Mouse (Mus musculus): ENCODE results near the gene Lef1. TPM values are rescaled to one million over a fixed set of nuclear protein-coding genes. Genes with fewer than 3 reads are reported as not detected.

The Lef1 gene
- polyA plus RNA-seq (2015; fragmentation: Nextera tagmentation; extraction: Ambion mirVana) = 24.8 and 27.6 TPM in 2 replicates

- H3K4me1 ChIP-seq = peaks cover 62% of the 10 kb centered on the region
- no peaks in the 10 kb centered on the region for H3K9me3 ChIP-seq (replicated peaks)
- peak within 1 kb of the TSS; percentile 73 for H3K9ac ChIP-seq
- H3K36me3 ChIP-seq (ENCODE audit: poor library complexity, severe bottlenecking) = no peaks in the 10 kb centered on the region
- peak within 1 kb of the TSS; percentile 74 for H3K4me2 ChIP-seq
- WGBS = under 1% methylated on average over 63 of the region's 69 CpGs
- H3K27ac ChIP-seq = peak within 1 kb of the TSS; percentile 76
- peaks cover 43% of the 10 kb centered on the region for H3K27me3 ChIP-seq
- ATAC-seq = peak; percentile 41
- H3K4me3 ChIP-seq = peak within 1 kb of the TSS; percentile 51
Measured at GRCm38 (mm10) chr3:131110191-131111150, at the start of gene Lef1. TSS of gene Lef1 (plus strand) at chr3:131110471.

- no peaks in the 10 kb centered on the region for H3K36me3 ChIP-seq (ENCODE audit: poor library complexity, severe bottlenecking)
- H3K4me1 ChIP-seq = peaks cover 5% of the 10 kb centered on the region
- H3K9me3 ChIP-seq (replicated peaks) = no peaks in the 10 kb centered on the region; the same call in 1 of the 2 replicates
- H3K27ac ChIP-seq = no peak overlapping the region
- H3K9ac ChIP-seq = no peak overlapping the region
- H3K4me3 ChIP-seq = no peak overlapping the region
- ATAC-seq = no peak
- H3K27me3 ChIP-seq = no peaks in the 10 kb centered on the region
- H3K4me2 ChIP-seq = no peak overlapping the region
- WGBS = 80% methylated on average over 9 of the region's 9 CpGs
Measured at GRCm38 (mm10) chr3:131065001-131065400, 45.3 kb upstream of the Lef1 start.

- no peaks in the 10 kb centered on the region for H3K36me3 ChIP-seq (ENCODE audit: poor library complexity, severe bottlenecking)
Measured at GRCm38 (mm10) chr3:131066171-131066570, 44.1 kb upstream of the Lef1 start.

GRCm38 (mm10) chr3:131068000-131068399 lies 42.3 kb upstream of the Lef1 start:
- Histone ChIP-seq H3K27me3 (no peaks in the 10 kb centered on the region), H3K4me2 (no peak overlapping the region), H3K9me3 (replicated peaks) (no peaks in the 10 kb centered on the region; the same call in 1 of the 2 replicates), H3K4me3 (no peak overlapping the region), H3K9ac (no peak overlapping the region), H3K27ac (no peak overlapping the region), H3K36me3 (ENCODE audit: poor library complexity, severe bottlenecking) (no peaks in the 10 kb centered on the region), H3K4me1 (peaks cover 18% of the 10 kb centered on the region)
- WGBS = 89% methylated on average over 5 of the region's 5 CpGs
- ATAC-seq = no peak

More at GRCm38 (mm10) chr3:131066171-131066570, 44.1 kb upstream of the Lef1 start:
- no peak overlapping the region for H3K27ac ChIP-seq
- H3K4me1 ChIP-seq = peaks cover 10% of the 10 kb centered on the region
- peak overlapping the region; percentile 24; the same call in 1 of the 2 replicates for H3K4me2 ChIP-seq
- WGBS = 18% methylated on average over 8 of the region's 8 CpGs
- no peak overlapping the region for H3K4me3 ChIP-seq
- ATAC-seq = no peak
- H3K9ac ChIP-seq = no peak overlapping the region
- H3K9me3 ChIP-seq (replicated peaks) = no peaks in the 10 kb centered on the region; the same call in 1 of the 2 replicates
- no peaks in the 10 kb centered on the region for H3K27me3 ChIP-seq

- no peak overlapping the region for H3K4me2 ChIP-seq
- no peak overlapping the region for H3K9ac ChIP-seq
- no peak overlapping the region for H3K4me3 ChIP-seq
- no peak for ATAC-seq
- H3K27ac ChIP-seq = 0 out of 2 replicates have a peak overlapping the region, but pooled peaks have one; percentile 27
- H3K9me3 ChIP-seq (replicated peaks) = no peaks in the 10 kb centered on the region
- no peaks in the 10 kb centered on the region for H3K36me3 ChIP-seq (ENCODE audit: poor library complexity, severe bottlenecking)
- 20% methylated on average over 7 of the region's 7 CpGs for WGBS
- peaks cover 18% of the 10 kb centered on the region for H3K4me1 ChIP-seq
- no peaks in the 10 kb centered on the region for H3K27me3 ChIP-seq
Measured at GRCm38 (mm10) chr3:131070210-131070609, 40.1 kb upstream of the Lef1 start.

GRCm38 (mm10) chr3:131072661-131073060 lies 37.6 kb upstream of the Lef1 start:
- 7% methylated on average over 4 of the region's 4 CpGs for WGBS
- no peak overlapping the region for H3K4me2 ChIP-seq
- peak; percentile 58; the same call in 1 of the 2 replicates for ATAC-seq
- H3K27ac ChIP-seq = no peak overlapping the region
- H3K9ac ChIP-seq = no peak overlapping the region
- no peaks in the 10 kb centered on the region for H3K9me3 ChIP-seq (replicated peaks)
- H3K4me3 ChIP-seq = no peak overlapping the region
- H3K36me3 ChIP-seq (ENCODE audit: poor library complexity, severe bottlenecking) = no peaks in the 10 kb centered on the region
- H3K27me3 ChIP-seq = no peaks in the 10 kb centered on the region
- H3K4me1 ChIP-seq = peaks cover 12% of the 10 kb centered on the region

GRCm38 (mm10) chr3:131073946-131074345 lies 36.3 kb upstream of the Lef1 start:
- 82% methylated on average over 4 of the region's 4 CpGs for WGBS
- Histone ChIP-seq H3K36me3 (ENCODE audit: poor library complexity, severe bottlenecking) (no peaks in the 10 kb centered on the region), H3K4me3 (no peak overlapping the region), H3K27me3 (no peaks in the 10 kb centered on the region), H3K4me2 (no peak overlapping the region), H3K9me3 (replicated peaks) (no peaks in the 10 kb centered on the region), H3K9ac (no peak overlapping the region), H3K4me1 (peaks cover 14% of the 10 kb centered on the region), H3K27ac (no peak overlapping the region)
- ATAC-seq = no peak

GRCm38 (mm10) chr3:131078041-131078621 lies 32.1 kb upstream of the Lef1 start:
- Histone ChIP-seq H3K4me1 (peaks cover 7% of the 10 kb centered on the region; the same call in 1 of the 2 replicates), H3K27ac (no peak overlapping the region), H3K4me3 (no peak overlapping the region), H3K9ac (no peak overlapping the region), H3K9me3 (replicated peaks) (no peaks in the 10 kb centered on the region), H3K27me3 (no peaks in the 10 kb centered on the region), H3K4me2 (no peak overlapping the region), H3K36me3 (ENCODE audit: poor library complexity, severe bottlenecking) (no peaks in the 10 kb centered on the region)
- ATAC-seq = no peak
- WGBS = 89% methylated on average over 6 of the region's 6 CpGs

GRCm38 (mm10) chr3:131078719-131079118 lies 31.6 kb upstream of the Lef1 start:
- no peaks in the 10 kb centered on the region for H3K9me3 ChIP-seq (replicated peaks)
- ATAC-seq = no peak
- no peak overlapping the region for H3K27ac ChIP-seq
- peaks cover 7% of the 10 kb centered on the region; the same call in 1 of the 2 replicates for H3K4me1 ChIP-seq
- no peak overlapping the region for H3K4me3 ChIP-seq
- 68% methylated on average over 5 of the region's 5 CpGs for WGBS
- H3K9ac ChIP-seq = no peak overlapping the region
- 0 out of 2 replicates have a peak, but pooled peaks cover under 1% of the 10 kb centered on the region for H3K27me3 ChIP-seq
- H3K4me2 ChIP-seq = no peak overlapping the region
- H3K36me3 ChIP-seq (ENCODE audit: poor library complexity, severe bottlenecking) = no peaks in the 10 kb centered on the region

- ATAC-seq = no peak
- H3K27ac ChIP-seq = no peak overlapping the region
- H3K27me3 ChIP-seq = peaks cover 8% of the 10 kb centered on the region; the same call in 1 of the 2 replicates
- H3K9ac ChIP-seq = no peak overlapping the region
- WGBS = 64% methylated on average over 6 of the region's 6 CpGs
- H3K4me3 ChIP-seq = no peak overlapping the region
- no peak overlapping the region for H3K4me2 ChIP-seq
- H3K36me3 ChIP-seq (ENCODE audit: poor library complexity, severe bottlenecking) = no peaks in the 10 kb centered on the region
- peaks cover 15% of the 10 kb centered on the region for H3K4me1 ChIP-seq
- H3K9me3 ChIP-seq (replicated peaks) = no peaks in the 10 kb centered on the region
Measured at GRCm38 (mm10) chr3:131083722-131084121, 26.5 kb upstream of the Lef1 start.

- Histone ChIP-seq H3K36me3 (ENCODE audit: poor library complexity, severe bottlenecking) (no peaks in the 10 kb centered on the region), H3K27ac (no peak overlapping the region), H3K9me3 (replicated peaks) (no peaks in the 10 kb centered on the region), H3K4me2 (peak overlapping the region; percentile 70), H3K4me3 (peak overlapping the region; percentile 31), H3K4me1 (peaks cover 8% of the 10 kb centered on the region), H3K9ac (peak overlapping the region; percentile 61), H3K27me3 (peaks cover 8% of the 10 kb centered on the region; the same call in 1 of the 2 replicates)
- WGBS = 3% methylated on average over 30 of the region's 30 CpGs
- ATAC-seq = peak; percentile 75
Measured at GRCm38 (mm10) chr3:131084718-131085561, 25.3 kb upstream of the Lef1 start.
